Mouse (Mus musculus) CH12.LX (cell line): ENCODE results near the gene Cc2d1b.

Experiments used
- BHLHE40 ChIP-seq: IDR thresholded peaks from 2 replicates; pipeline ENCODE4 v1.6.1; 2011; ENCODE audit warnings: mild to moderate bottlenecking, low read depth, low read length, improper control_type of control experiment
- CHD1 ChIP-seq: IDR thresholded peaks from 2 replicates; pipeline ENCODE4 v1.6.1; 2012; ENCODE audit warnings: low read depth, low read length, improper control_type of control experiment, inconsistent platforms
- CTCF ChIP-seq, 2 experiments: IDR thresholded peaks in 1 of 2; conservative IDR thresholded peaks in 1 of 2; 2 replicates each; pipeline ENCODE4 v1.5.1; 2011 to 2012; ENCODE audit warnings: low read depth in 2 of 2, low read length in 2 of 2, improper control_type of control experiment in 1 of 2, inconsistent platforms in 1 of 2, mild to moderate bottlenecking in 1 of 2, moderate library complexity in 1 of 2
- JUND ChIP-seq: conservative IDR thresholded peaks from 2 replicates; pipeline ENCODE4 v1.6.1; 2011; ENCODE audit warnings: low read depth, low read length, improper control_type of control experiment
- MAX ChIP-seq: IDR thresholded peaks from 2 replicates; pipeline ENCODE4 v1.6.1; 2011; ENCODE audit warnings: low read length, improper control_type of control experiment
- MYC ChIP-seq: IDR thresholded peaks from 2 replicates; pipeline ENCODE4 v1.6.1; 2011; ENCODE audit warnings: low read depth, mild to moderate bottlenecking, improper control_type of control experiment, low read length
- NELFE ChIP-seq: IDR thresholded peaks from 2 replicates; pipeline ENCODE4 v1.6.1; 2011; ENCODE audit warnings: low read depth, low read length, improper control_type of control experiment
- POLR2A ChIP-seq: IDR thresholded peaks from 2 replicates; pipeline ENCODE4 v1.6.1; 2011; ENCODE audit warnings: low read depth, mild to moderate bottlenecking, improper control_type of control experiment, low read length
- POLR2AphosphoS2 ChIP-seq: IDR thresholded peaks from 2 replicates; pipeline ENCODE4 v1.6.1; 2011; ENCODE audit warnings: low read depth, low read length, improper control_type of control experiment
- USF1 ChIP-seq: IDR thresholded peaks from 2 replicates; pipeline ENCODE4 v1.6.1; 2014; ENCODE audit warnings: low read depth, mild to moderate bottlenecking, inconsistent platforms, low read length, improper control_type of control experiment
- ZNF384 ChIP-seq: IDR thresholded peaks from 2 replicates; pipeline ENCODE4 v1.6.1; 2012; ENCODE audit warnings: low read depth, low read length, improper control_type of control experiment, inconsistent platforms

DNA sequence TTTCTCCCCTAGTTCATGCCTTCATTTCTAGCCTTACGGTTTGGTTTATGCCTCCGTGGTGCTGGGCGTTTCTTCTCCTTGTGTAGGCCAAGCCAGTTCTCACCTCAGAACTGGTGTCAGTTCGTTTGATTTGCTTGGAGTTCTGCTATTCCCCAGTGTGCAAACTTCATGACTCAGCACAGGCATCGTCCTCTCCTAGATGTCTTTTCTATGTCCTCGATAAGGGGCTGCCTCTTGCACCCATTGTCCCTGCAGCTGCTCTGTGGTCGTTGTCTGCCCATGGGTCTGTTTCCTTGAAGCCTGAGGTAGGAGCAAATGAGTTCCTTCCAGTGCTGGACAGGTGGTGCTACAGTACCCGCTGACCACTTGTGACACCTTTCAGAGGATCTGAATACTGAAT, 796 bp downstream of the Cc2d1b start:
- TF ChIP-seq CTCF (conservative IDR thresholded peaks at IDR 0.05 in 1 of 2, IDR thresholded peaks at IDR 0.05 in 1 of 2; ENCODE audit: low read depth in 2 of 2, low read length in 2 of 2) (no peak), ZNF384 (no peak), CHD1 (no peak), MAX (no peak), MYC (no peak), POLR2A (no peak), USF1 (no peak), JUND (no peak), NELFE (no peak), POLR2AphosphoS2 (no peak), BHLHE40 (no peak)
